Mouse (Mus musculus) limb, embryonic 11.5 days (tissue): ENCODE data around the gene Usp9y. TPM values are rescaled to one million over a fixed set of nuclear protein-coding genes. Genes with fewer than 3 reads are reported as not detected.

Experiments
- ATAC-seq: fragments of 200-750 bp; cut with Nextera tagmentation; 2 replicates; pipeline ENCODE4 v1.8.0; 2017; ENCODE audit warnings: low read depth; ENCODE audit not compliant: insufficient number of reproducible peaks, low FRiP score, low TSS enrichment
- DNase-seq: peaks from one replicate; pipeline ENCODE4 v3.0.0-alpha.2; 2015; ENCODE audit warnings: low spot score
- H3K27ac ChIP-seq: fragments of 300-500 bp; sonication (generic); replicated peaks from 2 replicates; pipeline ENCODE4 v1.5.1; 2014; ENCODE audit warnings: low read depth, mild to moderate bottlenecking, low read length
- H3K27me3 ChIP-seq: fragments of 300-500 bp; sonication (generic); 2 replicates; pipeline ENCODE4 v1.6.1; 2014; ENCODE audit warnings: mild to moderate bottlenecking, low read length, mixed read lengths; ENCODE audit not compliant: control insufficient read depth, insufficient read depth
- H3K36me3 ChIP-seq: fragments of 300-500 bp; sonication (generic); 2 replicates; pipeline ENCODE4 v1.6.1; 2014; ENCODE audit warnings: mild to moderate bottlenecking, low read length, moderate library complexity, mixed read lengths; ENCODE audit not compliant: control insufficient read depth, insufficient read depth
- H3K4me1 ChIP-seq: fragments of 300-500 bp; sonication (generic); 2 replicates; pipeline ENCODE4 v1.6.1; 2014; ENCODE audit warnings: low read length, mixed read lengths; ENCODE audit not compliant: control insufficient read depth, insufficient read depth
- H3K4me2 ChIP-seq: fragments of 300-500 bp; sonication (generic); 2 replicates; pipeline ENCODE4 v1.6.1; 2014; ENCODE audit warnings: low read depth, mild to moderate bottlenecking, moderate library complexity; ENCODE audit not compliant: severe bottlenecking
- H3K4me3 ChIP-seq: fragments of 300-500 bp; sonication (generic); 2 replicates; pipeline ENCODE4 v1.5.1; 2014; ENCODE audit warnings: low read depth, low read length
- H3K9ac ChIP-seq: fragments of 300-500 bp; sonication (generic); 2 replicates; pipeline ENCODE4 v1.6.1; 2014; ENCODE audit warnings: mild to moderate bottlenecking, low read length
- H3K9me3 ChIP-seq: fragments of 300-500 bp; sonication (generic); 2 replicates; pipeline ENCODE4 v1.6.1; 2016; ENCODE audit warnings: low read length; ENCODE audit not compliant: control insufficient read depth
- WGBS: fragments of 180-500 bp; shearing (Covaris S2); extraction: QIAGEN DNeasy Blood & Tissue Kit; methylation state at CpG from one replicate; pipeline ENCODE4 v1.1.7; 2014; 5-methylcytosine and 5-hydroxymethylcytosine counted together
- polyA plus RNA-seq: library from polyadenylated mRNA; unstranded; fragments of >200 nt; fragmentation: Nextera tagmentation; extraction: Ambion mirVana; gene quantifications from 2 replicates; pipeline ENCODE4 v1.2.1, GENCODE M21; 2014

Gene Usp9y
- polyA plus RNA-seq = not detected in 2 replicates

- Histone ChIP-seq H3K4me2 (no peak within 1 kb of the TSS), H3K9ac (no peak within 1 kb of the TSS), H3K4me3 (no peak within 1 kb of the TSS), H3K27me3 (no peaks in the 10 kb centered on the region), H3K36me3 (no peaks in the 10 kb centered on the region), H3K27ac (no peak within 1 kb of the TSS), H3K4me1 (no peaks in the 10 kb centered on the region), H3K9me3 (no peaks in the 10 kb centered on the region)
- 90% methylated on average over 13 of the region's 13 CpGs for WGBS
- DNase-seq = no peak
- ATAC-seq = no peak
Measured at GRCm38 (mm10) chrY:1459682-1460081, at the start of gene Usp9y. TSS of gene Usp9y (minus strand) at chrY:1459782.

GRCm38 (mm10) chrY:1293708-1294107 is 165.9 kb downstream of the Usp9y start:
- ATAC-seq (no peak), DNase-seq (no peak)
- no peak overlapping the region for H3K4me3 ChIP-seq
- no peak overlapping the region for H3K27ac ChIP-seq
- H3K27me3 ChIP-seq = no peaks in the 10 kb centered on the region
- H3K9me3 ChIP-seq = no peaks in the 10 kb centered on the region
- H3K9ac ChIP-seq = no peak overlapping the region
- no peak overlapping the region for H3K4me2 ChIP-seq
- H3K36me3 ChIP-seq = no peaks in the 10 kb centered on the region
- H3K4me1 ChIP-seq = no peaks in the 10 kb centered on the region

GRCm38 (mm10) chrY:1286171-1286795 is 173.3 kb downstream of the Usp9y start, which contains the start of gene Ddx3y:
TSS of gene Ddx3y (minus strand) at chrY:1286629.
- peak within 1 kb of the TSS; percentile 17; the same call in 1 of the 2 replicates for H3K9ac ChIP-seq
- peak within 1 kb of the TSS; percentile 29 for H3K4me3 ChIP-seq
- under 1% methylated on average over 31 of the region's 31 CpGs for WGBS
- no peaks in the 10 kb centered on the region for H3K27me3 ChIP-seq
- peak; percentile 66 for DNase-seq
- no peak within 1 kb of the TSS for H3K4me2 ChIP-seq
- no peak for ATAC-seq
- H3K36me3 ChIP-seq = no peaks in the 10 kb centered on the region
- H3K9me3 ChIP-seq = no peaks in the 10 kb centered on the region
- H3K4me1 ChIP-seq = no peaks in the 10 kb centered on the region
- no peak within 1 kb of the TSS for H3K27ac ChIP-seq

GRCm38 (mm10) chrY:1285735-1286134 is 173.8 kb downstream of the Usp9y start:
- 5% methylated on average over 11 of the region's 12 CpGs for WGBS
- Histone ChIP-seq H3K4me3 (peak overlapping the region; percentile 29), H3K27me3 (no peaks in the 10 kb centered on the region), H3K4me1 (no peaks in the 10 kb centered on the region), H3K36me3 (no peaks in the 10 kb centered on the region), H3K9ac (peak overlapping the region; percentile 17; the same call in 1 of the 2 replicates), H3K4me2 (no peak overlapping the region), H3K27ac (no peak overlapping the region), H3K9me3 (no peaks in the 10 kb centered on the region)
- DNase-seq = peak; percentile 21
- no peak for ATAC-seq

Other genes starting within 250 kb of the Usp9y start
- 14.0 and 15.8 TPM in 2 replicates for gene Uty, start 214.0 kb downstream of the Usp9y start, polyA plus RNA-seq
- gene Ddx3y, start 173.2 kb downstream of the Usp9y start, polyA plus RNA-seq = 21.9 and 24.9 TPM in 2 replicates